ENCODE assay signal across 8 mouse cellular contexts in the genomic region with DNA sequence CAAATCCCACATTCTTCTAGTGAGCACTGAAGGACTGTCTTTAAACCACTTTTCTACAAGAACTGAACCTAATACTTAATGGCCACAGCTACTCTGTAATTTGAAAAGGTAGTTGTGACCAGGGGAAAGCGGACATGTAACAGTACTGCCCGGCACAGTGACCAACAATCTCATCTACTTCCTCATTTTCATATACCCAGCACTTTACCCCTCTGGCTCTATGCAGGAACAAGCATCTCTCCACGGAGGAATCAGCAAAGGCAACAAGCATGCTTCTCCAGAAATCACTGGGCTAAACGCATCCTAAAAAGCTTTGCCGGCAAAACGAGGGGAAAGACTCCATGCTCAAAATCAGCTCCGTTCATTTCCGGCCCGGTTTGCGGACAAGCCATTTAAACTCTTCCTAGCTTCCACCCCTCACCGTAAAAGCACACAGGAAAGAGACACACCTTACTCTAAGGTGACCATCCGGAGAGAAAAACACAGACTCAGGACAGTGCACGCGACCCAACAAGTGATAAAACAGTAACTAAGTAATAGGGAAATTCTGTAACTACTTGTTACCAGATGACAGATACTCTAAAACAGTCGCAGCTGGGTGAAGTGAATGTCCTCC. TPM values are rescaled to one million over a fixed set of nuclear protein-coding genes. Genes with fewer than 3 reads are reported as not detected.
DNase-seq lines count a peak whose midpoint lies in the region; ATAC-seq and TF ChIP-seq lines count a peak whose summit lies in the region.

No protein-coding gene starts in this region.

- peaks cover 12% of the 10 kb centered on the region for H3K4me1 ChIP-seq in lung, postnatal 0 days (ENCODE audit: insufficient read depth, low read depth, low read length)
- peaks cover 38% of the 10 kb centered on the region for H3K4me1 ChIP-seq in embryonic facial prominence, embryonic 15.5 days
- peaks cover 9% of the 10 kb centered on the region for H3K4me1 ChIP-seq in limb, embryonic 11.5 days (ENCODE audit: control insufficient read depth, insufficient read depth, low read length)
- H3K4me1 ChIP-seq in neural tube, embryonic 14.5 days (ENCODE audit: control insufficient read depth, insufficient read depth, low read length), result peaks cover 21% of the 10 kb centered on the region

- peak overlapping the region; percentile 94; the same call in 1 of the 2 replicates for H3K27ac ChIP-seq in lung, postnatal 0 days (ENCODE audit: low read length)
- peak overlapping the region; percentile 90; the same call in 1 of the 2 replicates for H3K27ac ChIP-seq in embryonic facial prominence, embryonic 15.5 days (replicated peaks)
- H3K27ac ChIP-seq in limb, embryonic 11.5 days (replicated peaks; ENCODE audit: low read depth, low read length), result no peak overlapping the region
- no peak overlapping the region for H3K27ac ChIP-seq in neural tube, embryonic 14.5 days (ENCODE audit: low read depth, low read length)

- peaks cover 17% of the 10 kb centered on the region; the same call in 1 of the 2 replicates for H3K36me3 ChIP-seq in lung, postnatal 0 days (ENCODE audit: insufficient read depth, low read length)
- H3K36me3 ChIP-seq in embryonic facial prominence, embryonic 15.5 days, result peaks cover 25% of the 10 kb centered on the region
- H3K36me3 ChIP-seq in limb, embryonic 11.5 days (ENCODE audit: control insufficient read depth, insufficient read depth, low read length), result peaks cover 20% of the 10 kb centered on the region; the same call in 1 of the 2 replicates
- peaks cover 24% of the 10 kb centered on the region for H3K36me3 ChIP-seq in neural tube, embryonic 14.5 days (ENCODE audit: control insufficient read depth, insufficient read depth, low read length)

- TF ChIP-seq EP300 in lung, postnatal 0 days (IDR thresholded peaks at IDR 0.05), result no peak

- whole genome bisulfite sequencing in lung, postnatal 0 days, result 6% methylated on average over 15 of the region's 15 CpGs
- 14% methylated on average over 15 of the region's 15 CpGs for WGBS in embryonic facial prominence, embryonic 15.5 days
- 28% methylated on average over 15 of the region's 15 CpGs for WGBS in limb, embryonic 11.5 days
- WGBS in neural tube, embryonic 14.5 days, result 30% methylated on average over 15 of the region's 15 CpGs

- DNase-seq in lung, postnatal 0 days (ENCODE audit: low spot score), result peak; percentile 30
- no peak for DNase-seq in lung, postnatal 25 days (ENCODE audit: low spot score)
- no peak for DNase-seq in limb, embryonic 11.5 days (ENCODE audit: low spot score)
- DNase-seq in Muller cell, postnatal 12 days (ENCODE audit: inconsistent ontology term), result no peak
- no peak for DNase-seq in urinary bladder, adult 2 months (ENCODE audit: low spot score)
- no peak for DNase-seq in spleen, adult 12 weeks (ENCODE audit: low spot score)

- peak overlapping the region; percentile 62 for H3K4me2 ChIP-seq in lung, postnatal 0 days (replicated peaks; ENCODE audit: low read depth, low read length)
- peak overlapping the region; percentile 68 for H3K4me2 ChIP-seq in embryonic facial prominence, embryonic 15.5 days (replicated peaks)
- H3K4me2 ChIP-seq in limb, embryonic 11.5 days (ENCODE audit: low read depth, severe bottlenecking), result peak overlapping the region; percentile 88
- peak overlapping the region; percentile 99 for H3K4me2 ChIP-seq in neural tube, embryonic 14.5 days (ENCODE audit: low read depth, low read length)

- no peaks in the 10 kb centered on the region for H3K27me3 ChIP-seq in lung, postnatal 0 days (replicated peaks; ENCODE audit: insufficient read depth, low read length)
- H3K27me3 ChIP-seq in embryonic facial prominence, embryonic 15.5 days, result no peaks in the 10 kb centered on the region
- H3K27me3 ChIP-seq in limb, embryonic 11.5 days (ENCODE audit: control insufficient read depth, insufficient read depth, low read length), result no peaks in the 10 kb centered on the region
- no peaks in the 10 kb centered on the region for H3K27me3 ChIP-seq in neural tube, embryonic 14.5 days (ENCODE audit: control insufficient read depth, insufficient read depth, low read length)

- no peaks in the 10 kb centered on the region for H3K9me3 ChIP-seq in lung, postnatal 0 days (ENCODE audit: low read length)
- no peaks in the 10 kb centered on the region for H3K9me3 ChIP-seq in embryonic facial prominence, embryonic 15.5 days (replicated peaks)
- no peaks in the 10 kb centered on the region for H3K9me3 ChIP-seq in limb, embryonic 11.5 days (ENCODE audit: control insufficient read depth, low read length)
- H3K9me3 ChIP-seq in neural tube, embryonic 14.5 days (ENCODE audit: control insufficient read depth, low read length), result no peaks in the 10 kb centered on the region

- no peak for TF ChIP-seq CTCF in lung, postnatal 0 days (IDR thresholded peaks at IDR 0.05)

- H3K9ac ChIP-seq in lung, postnatal 0 days (replicated peaks; ENCODE audit: low read depth), result peak overlapping the region; percentile 98
- H3K9ac ChIP-seq in embryonic facial prominence, embryonic 15.5 days, result peak overlapping the region; percentile 95
- peak overlapping the region; percentile 99 for H3K9ac ChIP-seq in limb, embryonic 11.5 days (ENCODE audit: low read length)
- peak overlapping the region; percentile 97 for H3K9ac ChIP-seq in neural tube, embryonic 14.5 days (replicated peaks; ENCODE audit: low read depth, low read length)

- H3K4me3 ChIP-seq in lung, postnatal 0 days (ENCODE audit: low read depth, low read length), result peak overlapping the region; percentile 97
- H3K4me3 ChIP-seq in embryonic facial prominence, embryonic 15.5 days (replicated peaks), result peak overlapping the region; percentile 76
- peak overlapping the region; percentile 99 for H3K4me3 ChIP-seq in limb, embryonic 11.5 days (ENCODE audit: low read depth, low read length)
- H3K4me3 ChIP-seq in neural tube, embryonic 14.5 days (ENCODE audit: low read depth, low read length), result peak overlapping the region; percentile 97

- no peak for ATAC-seq in lung, postnatal 0 days
- ATAC-seq in embryonic facial prominence, embryonic 15.5 days (ENCODE audit: insufficient number of reproducible peaks, low FRiP score, low TSS enrichment, low read depth), result no peak
- no peak for ATAC-seq in limb, embryonic 11.5 days (ENCODE audit: insufficient number of reproducible peaks, low FRiP score, low TSS enrichment, low read depth)
- no peak for ATAC-seq in neural tube, embryonic 14.5 days (ENCODE audit: low read depth)

RNA-seq across cellular contexts. Expression of a gene that starts 1.5 kb away (rescaled TPM):
- polyA plus RNA-seq in lung, postnatal 0 days (2015; fragmentation: Nextera tagmentation; extraction: Ambion mirVana), result 17.1 and 18.1 TPM in 2 replicates
- polyA plus RNA-seq in embryonic facial prominence, embryonic 15.5 days (2015; fragmentation: Nextera tagmentation; extraction: Ambion mirVana), result 21.3 and 22.8 TPM in 2 replicates
- 30.4 and 30.9 TPM in 2 replicates for polyA plus RNA-seq in limb, embryonic 11.5 days (2014; fragmentation: Nextera tagmentation; extraction: Ambion mirVana)
- polyA plus RNA-seq in neural tube, embryonic 14.5 days (2014; fragmentation: Nextera tagmentation; extraction: Ambion mirVana), result 20.2 and 22.2 TPM in 2 replicates
- 13.7 and 21.7 TPM in 2 replicates for polyA plus RNA-seq in urinary bladder, adult 2 months (2012; rRNA removed)

RNA-seq across cellular contexts. Expression of a gene that starts 18.9 kb away (rescaled TPM):
- 4.7 and 4.8 TPM in 2 replicates for polyA plus RNA-seq in lung, postnatal 0 days (2015; fragmentation: Nextera tagmentation; extraction: Ambion mirVana)
- polyA plus RNA-seq in embryonic facial prominence, embryonic 15.5 days (2015; fragmentation: Nextera tagmentation; extraction: Ambion mirVana), result 12.2 and 12.3 TPM in 2 replicates
- 34.8 and 35.1 TPM in 2 replicates for polyA plus RNA-seq in limb, embryonic 11.5 days (2014; fragmentation: Nextera tagmentation; extraction: Ambion mirVana)
- polyA plus RNA-seq in neural tube, embryonic 14.5 days (2014; fragmentation: Nextera tagmentation; extraction: Ambion mirVana), result 17.8 and 24.8 TPM in 2 replicates
- polyA plus RNA-seq in urinary bladder, adult 2 months (2012; rRNA removed), result 3.2 and 4.1 TPM in 2 replicates

Comparison
In these comparisons a context has a peak if more than half of its experiments do, and no peak if none do; other contexts are left out.
1. H3K27ac ChIP-seq: peak in lung, postnatal 0 days (single experiment) and embryonic facial prominence, embryonic 15.5 days (single experiment); none in limb, embryonic 11.5 days (single experiment) and neural tube, embryonic 14.5 days (single experiment).
2. Peak in every context shown above with its lines, with median percentiles within 50 percentile points of each other: H3K4me2 ChIP-seq, H3K4me3 ChIP-seq and H3K9ac ChIP-seq.